Mouse (Mus musculus) liver, embryonic 14.5 days (tissue): ENCODE measurements around the gene Cfap44.

Source experiments
- CTCF ChIP-seq: IDR thresholded peaks from 2 replicates; pipeline ENCODE4 v1.5.1; 2016; ENCODE audit warnings: antibody characterized with exemption, low read depth, control low read depth
- EP300 ChIP-seq: IDR thresholded peaks from 2 replicates; pipeline ENCODE4 v1.6.1; 2016; ENCODE audit warnings: antibody characterized with exemption, low read depth

DNA sequence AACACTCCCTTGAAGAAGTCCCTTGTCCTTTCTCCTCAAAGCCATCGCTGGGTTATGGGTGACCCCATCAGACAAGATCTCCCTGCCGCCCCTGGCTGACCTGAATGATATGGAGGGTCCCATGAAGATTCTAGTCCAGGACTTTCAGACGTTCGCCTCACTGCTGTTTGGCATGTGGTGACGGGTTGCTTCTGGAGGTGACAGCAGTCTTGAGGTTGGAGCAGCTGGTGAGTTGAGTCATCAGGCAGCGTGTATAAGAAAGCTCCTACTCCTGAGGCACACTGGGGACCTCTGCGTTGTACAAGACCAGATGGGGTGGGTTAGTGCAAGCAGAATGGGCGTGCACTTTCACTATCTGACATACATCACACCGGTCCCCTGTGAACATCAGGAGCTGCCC is 92.0 kb downstream of the Cfap44 start:
- TF ChIP-seq CTCF, result no peak
- TF ChIP-seq EP300, result no peak
